Mouse (Mus musculus) kidney, adult 8-10 months (tissue): Measurements from ENCODE around the gene Fbn1.
A peak's percentile ranks its signal among the peaks of the same experiment; 100 is the strongest.

Experiments
- DNase-seq, 2 experiments: peaks; one replicate each; pipeline ENCODE4 v3.0.0; 2022

The Fbn1 gene

DNA sequence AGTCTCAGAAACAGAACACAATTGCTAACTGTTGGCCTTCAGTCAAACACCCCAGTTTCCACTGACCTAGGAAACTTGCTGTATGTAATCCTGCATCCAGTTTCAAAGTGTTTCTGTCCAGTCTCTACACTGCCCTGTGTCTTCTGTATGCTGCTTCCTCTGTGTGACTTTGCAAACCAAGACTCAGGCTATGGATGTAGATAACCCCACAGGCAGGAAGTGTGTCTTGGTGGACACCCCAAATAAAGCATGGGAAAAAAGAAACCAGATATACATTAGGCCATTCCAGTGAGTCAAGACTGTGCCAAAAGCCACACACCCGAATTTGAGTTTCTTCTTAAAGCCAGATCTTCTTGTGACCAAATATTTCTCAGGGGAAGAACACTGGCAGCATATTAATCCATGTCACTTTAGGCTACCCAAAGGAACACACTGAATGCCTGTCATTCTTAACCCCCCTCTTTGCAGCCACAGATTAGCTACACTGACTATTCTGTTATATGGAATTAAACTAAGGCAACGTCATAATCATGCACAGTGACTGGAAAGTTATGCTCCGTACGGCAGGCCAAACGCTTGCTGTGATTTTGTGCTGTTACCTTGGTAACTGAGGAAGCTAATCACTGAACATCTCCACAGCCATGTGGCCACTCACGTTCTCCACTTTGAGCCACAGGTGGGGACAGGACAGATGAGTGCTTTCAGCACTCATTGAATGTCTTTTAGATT is 55.3 kb downstream of the Fbn1 start:
- DNase-seq = no peak

DNA sequence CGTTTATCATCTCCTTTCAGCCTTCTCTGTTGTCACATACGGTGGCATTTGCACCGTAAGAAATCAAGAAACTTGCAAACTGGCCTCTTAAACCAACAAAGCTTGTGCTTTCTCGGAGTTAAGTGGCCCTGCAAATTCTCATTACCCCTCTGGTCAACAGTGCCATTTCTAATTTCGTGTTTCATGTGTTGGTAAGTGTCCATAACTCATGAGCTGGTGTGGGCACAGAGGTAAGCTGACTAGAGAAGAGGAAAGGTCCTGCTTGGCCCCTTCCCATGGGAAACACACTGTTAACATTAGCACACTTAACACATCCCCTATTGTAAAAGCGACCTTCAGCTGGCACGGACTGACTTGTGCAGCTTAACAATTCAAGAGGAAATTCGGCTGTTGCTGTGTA is 58.4 kb downstream of the Fbn1 start:
- DNase-seq = no peak

DNA sequence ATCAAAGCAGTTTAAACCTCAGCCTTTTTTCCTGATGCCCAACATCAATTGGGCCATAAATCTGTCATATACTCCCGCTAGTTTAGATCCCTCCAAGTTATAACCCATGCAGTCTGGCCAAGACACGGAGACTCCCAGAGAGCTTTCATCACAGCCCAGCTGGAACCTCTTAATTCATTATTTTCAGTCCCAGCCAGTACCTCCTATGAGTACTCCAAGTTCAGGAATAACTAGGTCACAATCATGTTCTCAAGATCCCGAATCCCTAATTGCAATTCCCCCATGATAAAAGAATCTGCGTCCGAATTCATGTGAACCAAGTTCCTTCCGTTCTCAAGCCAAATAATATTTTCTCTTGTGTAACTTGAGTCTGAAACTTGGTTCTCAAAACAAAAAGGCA is 58.9 kb downstream of the Fbn1 start:
- no peak for DNase-seq

DNA sequence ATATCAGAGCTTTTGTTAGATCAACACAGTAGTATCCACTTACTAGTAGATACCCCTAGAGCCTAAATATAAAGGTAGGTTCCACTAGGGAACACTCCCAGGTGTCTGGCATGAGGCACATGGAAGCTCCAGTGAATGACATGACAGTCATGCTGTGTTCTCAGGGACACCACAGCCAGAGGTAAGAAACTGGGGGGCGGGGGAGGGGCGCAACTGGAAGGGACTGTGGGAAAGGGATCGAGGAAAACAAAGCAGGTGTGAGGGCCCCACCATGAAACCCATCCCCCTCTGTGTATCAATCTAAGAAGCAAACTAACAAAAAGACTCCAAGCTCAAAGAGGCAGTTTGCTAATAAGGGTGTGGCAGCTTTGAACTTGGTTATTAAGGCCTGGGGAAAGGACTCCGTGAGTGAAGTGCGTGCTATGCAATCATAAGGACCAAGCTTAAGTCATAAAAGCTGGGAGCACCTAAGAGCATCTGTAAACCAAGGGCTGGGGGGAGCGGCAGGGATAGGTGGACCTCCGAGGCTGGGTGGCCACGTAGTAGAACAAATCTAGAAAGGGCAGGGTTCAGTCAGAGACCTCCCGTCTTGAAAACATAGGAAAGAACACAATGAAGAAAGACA is 60.4 kb downstream of the Fbn1 start:
- DNase-seq = no peak

DNA sequence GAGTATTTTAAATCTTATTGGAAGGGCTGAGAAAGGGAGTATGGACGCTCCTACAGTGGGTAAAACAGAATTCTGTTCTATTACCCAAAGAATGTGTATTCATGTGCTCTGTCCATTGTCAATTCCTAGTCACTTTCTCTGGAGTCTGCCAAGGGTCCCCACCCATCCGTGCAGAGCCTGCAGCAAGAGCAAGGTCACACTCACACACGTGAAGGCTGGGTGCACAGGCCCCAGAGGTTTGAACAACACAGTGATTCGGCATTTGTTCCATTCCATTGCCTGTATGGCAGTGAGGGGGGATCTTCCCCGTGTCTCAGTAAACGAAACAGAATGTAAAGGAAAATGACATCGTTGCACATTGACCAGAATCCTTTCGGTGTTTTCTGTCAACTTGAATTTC is 69.4 kb downstream of the Fbn1 start:
- DNase-seq = no peak

DNA sequence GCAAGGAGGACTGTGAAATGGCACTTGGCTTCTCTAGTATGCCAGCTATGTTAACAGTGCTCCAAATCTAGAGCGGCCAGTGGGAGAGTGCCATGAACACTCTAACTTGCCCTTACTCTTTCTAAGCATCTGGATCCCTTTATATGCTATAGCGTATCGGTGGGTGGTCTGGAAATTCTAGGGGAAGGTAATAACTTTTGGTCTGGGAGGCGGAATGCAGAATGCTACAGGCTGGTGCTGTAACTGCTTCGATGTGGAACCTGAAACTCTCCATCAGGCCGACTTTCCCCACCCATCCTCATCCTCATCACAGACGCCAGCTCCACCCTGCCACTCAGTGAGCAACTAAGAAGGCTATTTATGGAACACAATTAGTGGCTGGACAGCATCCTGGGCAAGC is 71.6 kb downstream of the Fbn1 start:
- DNase-seq = no peak

DNA sequence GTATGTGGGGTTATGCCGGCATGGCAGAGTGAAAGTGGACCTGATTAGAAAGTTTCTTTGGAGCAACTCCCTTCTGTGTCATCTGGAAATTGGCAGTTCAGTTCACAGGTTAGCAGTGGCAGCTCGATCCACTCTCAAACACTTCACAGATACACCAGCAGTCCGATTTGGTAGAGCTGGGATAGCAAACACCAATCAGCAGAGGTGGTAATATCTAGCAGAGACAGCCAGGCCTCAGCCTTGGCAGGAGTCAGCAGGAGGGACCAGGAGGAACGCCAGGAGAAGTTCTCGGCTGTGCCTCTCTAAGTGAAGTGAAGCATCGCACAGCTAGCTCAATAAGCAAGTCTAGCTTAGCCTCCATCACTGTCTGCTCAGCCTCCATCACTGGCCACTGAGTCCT is 74.3 kb downstream of the Fbn1 start:
- DNase-seq = no peak

DNA sequence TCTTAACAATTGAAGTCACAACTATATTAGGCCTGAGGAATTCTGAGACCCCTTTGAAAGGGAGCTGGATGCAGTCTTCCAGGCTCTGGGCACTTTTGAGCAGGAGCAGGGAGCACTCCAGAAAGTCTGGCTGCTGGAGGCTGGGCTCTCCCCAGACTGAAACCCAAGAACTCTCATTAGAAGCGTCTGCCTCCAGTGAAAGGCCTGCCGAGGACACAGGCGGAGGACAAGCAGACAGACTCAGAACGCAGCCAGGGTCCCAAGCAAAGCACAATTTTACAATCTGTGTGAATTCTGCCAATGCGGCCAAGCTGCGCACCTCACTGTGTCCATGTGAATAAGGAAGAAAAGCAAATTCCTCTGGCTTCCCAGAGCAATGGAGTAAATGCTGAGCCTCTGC is 76.3 kb downstream of the Fbn1 start:
- DNase-seq = no peak

DNA sequence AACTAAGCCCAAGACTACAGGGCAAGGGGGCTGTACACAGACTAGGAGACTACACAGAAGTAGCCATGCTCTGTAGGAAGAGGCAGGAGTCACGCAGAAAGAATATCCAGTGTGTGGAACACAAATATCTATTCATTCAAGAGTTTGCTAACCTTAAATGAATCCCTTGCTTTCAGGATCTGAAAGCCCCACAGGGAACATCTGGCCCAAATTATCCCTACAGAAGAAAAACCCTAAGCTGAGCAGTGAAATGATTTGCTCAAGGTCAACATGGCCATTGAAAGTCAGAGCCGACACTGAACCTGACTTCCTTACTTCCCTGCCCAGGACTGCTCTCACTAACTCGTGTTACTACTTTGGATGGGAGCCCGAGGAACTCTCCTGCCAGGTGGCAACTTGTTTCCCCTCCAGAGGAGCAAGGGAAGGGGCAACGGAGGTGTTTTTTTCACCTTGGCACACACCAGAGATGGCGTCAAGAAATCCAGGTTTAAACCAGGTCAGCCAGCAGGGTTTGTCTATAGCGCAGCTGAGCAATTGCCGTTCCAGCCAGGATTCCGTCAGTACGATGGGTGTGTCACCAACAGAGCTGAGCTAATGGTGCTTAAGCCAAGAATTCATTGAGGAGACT is 78.9 kb downstream of the Fbn1 start:
- peak; percentile 28 to 33 for DNase-seq

DNA sequence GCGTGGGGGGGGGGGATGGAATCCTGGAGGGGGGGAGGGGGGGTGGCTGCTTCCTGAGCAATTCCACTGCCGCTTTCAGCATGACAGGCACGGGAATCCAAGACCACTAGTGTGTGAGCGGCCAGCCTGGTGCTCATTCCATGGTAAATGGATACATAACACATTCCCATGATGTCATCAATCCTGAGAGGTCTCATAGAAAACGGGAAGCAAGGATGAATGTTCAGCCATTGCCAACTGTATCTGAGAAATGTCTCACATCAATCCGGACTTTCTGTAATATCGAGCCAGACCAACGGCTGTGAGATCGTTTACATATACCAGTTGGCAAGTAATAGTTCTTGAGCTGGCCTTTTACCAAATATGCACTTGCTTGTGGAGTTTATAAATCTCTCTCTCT is 87.2 kb downstream of the Fbn1 start:
- DNase-seq = no peak

DNA sequence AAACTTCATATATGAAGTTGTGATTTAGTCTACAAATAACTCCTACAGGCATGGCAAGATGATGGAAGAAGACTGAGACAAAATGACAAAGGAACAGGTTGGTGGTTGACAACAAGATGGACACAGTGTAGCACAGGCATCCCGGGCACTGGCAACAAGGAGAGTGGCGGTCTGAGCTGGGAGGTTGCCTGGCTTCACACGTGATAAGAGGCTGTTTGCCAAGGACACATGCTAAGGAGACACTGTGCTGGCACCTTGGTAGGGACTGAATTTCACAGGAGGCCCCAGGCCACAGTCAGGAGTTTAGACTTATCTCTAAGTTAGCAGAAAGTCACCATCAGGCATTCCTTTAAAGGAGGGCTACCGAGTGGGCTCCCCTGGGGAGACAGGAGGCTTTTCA is 88.1 kb downstream of the Fbn1 start:
- no peak for DNase-seq

DNA sequence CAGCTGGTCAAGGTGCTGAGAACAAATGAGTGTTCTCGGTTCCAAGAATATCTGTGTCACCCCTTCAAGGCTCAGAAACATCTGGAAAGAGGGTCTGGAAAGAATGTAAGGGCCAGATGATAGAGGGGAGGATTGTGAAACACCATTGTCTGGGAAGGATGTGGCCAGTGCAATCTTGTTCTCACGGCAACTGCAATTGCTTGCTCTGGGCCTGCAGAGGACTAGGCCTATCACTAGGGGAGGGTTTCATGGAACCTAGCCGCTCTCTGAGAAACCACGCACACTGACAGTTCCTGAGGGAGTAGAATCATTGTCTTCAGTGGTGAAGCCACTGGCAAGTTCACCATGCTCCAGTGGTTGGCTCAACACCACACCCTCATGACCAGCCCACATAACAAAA is 89.2 kb downstream of the Fbn1 start:
- DNase-seq = no peak

DNA sequence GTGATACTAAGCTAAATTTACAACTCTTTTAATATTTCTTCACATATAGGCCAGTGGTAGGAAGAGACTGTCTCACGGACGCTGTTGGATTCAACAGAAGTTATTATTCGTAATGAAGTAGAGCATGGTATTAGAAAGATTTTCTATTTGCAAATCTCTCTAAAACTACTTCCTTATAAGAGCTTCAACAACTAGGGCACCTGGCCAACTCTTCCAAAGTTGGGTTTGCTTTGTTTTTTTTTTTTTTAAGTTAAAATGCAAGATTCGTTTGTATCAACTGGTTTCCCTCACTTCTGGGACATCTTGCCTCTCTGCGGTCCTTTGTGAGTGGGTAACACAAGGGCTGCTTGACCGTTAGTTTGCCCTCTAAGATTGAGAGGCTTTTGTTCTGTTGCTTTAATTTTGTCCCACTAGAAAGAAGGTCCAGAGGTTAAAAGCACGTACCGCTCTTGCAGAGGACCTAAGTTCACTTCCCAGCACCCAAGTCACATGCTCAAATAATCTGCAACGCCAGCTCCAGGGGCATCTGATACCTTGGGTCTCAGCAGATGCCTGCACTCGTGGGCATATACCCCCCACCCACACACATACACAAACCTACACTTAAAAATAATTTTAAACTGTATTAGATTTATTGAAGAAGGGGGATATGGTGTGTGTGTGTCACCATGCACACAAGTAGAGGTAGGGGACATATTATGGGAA is 91.1 kb downstream of the Fbn1 start:
- DNase-seq = peak; percentile 30 to 34

DNA sequence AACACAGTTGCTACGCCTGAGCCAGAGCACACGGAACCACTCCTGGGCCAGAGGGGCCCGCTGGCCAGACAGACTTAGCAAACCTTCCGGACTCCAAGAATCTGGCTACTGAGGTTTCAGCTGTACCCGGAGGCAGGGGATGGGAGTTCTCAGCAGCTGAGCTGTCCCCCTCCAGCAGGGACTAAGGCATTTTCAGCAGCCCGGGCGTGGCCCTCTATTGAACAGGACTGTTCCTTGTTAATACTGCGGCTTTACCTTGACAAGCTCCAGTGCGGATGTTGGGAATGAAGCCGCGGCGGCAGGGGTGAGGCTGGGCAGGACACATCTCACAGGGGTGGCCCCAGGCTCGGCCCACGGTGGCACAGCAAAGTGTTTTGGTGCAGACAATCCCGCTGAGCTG is 95.4 kb downstream of the Fbn1 start:
- no peak for DNase-seq

DNA sequence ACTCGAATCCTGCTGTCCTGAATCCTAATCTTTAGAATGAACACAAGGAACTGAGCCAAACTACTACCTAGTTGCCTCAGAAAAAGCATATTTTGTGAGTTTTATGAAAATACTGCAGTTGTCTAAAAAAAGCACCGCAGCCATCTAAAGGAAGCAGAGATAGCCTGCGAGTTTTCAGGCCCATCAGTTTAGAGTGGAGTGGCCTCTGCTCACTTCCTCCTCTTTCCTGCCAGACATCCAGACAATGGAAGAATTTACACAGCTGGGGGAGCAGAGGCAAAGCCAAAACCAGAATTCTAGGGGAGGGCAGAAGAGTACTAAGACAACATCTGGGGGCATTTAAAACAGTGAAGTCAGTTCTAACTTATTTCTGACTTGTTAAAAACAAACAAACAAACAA is 96.0 kb downstream of the Fbn1 start:
- no peak for DNase-seq

DNA sequence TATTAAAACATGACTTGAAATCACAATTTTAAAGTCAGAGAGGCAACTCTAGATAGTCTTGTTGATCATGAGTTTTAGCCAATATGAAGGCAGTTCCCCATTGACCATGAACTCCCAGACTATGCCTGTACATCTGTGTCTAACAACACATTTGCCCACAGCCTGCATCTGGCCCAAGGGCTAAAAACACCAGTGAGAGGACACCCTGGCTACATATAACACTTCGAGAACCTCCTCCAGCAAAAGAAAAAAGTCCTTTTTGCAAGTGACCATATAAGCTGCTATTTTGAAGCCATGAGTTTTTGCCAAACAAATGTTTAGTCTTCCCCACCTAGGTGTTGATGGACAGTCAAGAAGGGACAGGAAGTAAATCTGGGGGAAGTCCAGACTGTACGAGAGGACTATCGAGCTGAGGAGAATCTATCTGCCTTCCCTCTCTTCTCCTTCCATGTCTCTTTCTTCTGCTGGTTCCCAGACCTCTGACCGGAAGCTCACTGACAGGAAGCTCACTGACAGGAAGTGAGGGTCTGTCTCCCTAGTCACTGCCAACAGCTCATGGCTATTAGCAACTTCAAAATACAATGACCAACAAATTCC is 103.2 kb downstream of the Fbn1 start:
- DNase-seq = no peak

DNA sequence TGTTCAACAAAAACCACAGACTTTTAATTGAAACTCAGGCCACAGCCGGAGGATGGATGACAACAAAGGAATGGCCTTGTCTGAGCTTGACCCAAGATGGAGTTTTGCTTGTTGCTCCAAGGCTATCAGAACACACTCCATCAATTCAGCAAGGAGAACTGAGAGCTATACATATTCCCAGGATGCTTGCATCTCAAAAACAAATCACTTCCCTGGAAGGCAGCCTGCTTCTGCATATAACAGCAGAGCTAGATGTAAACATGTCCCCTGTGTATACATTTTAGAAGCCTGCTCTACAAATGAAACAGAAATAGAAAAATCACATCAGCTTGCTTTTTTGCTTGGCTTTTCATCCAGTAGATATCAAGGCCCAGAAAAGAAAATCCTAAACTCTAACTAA is 105.5 kb downstream of the Fbn1 start:
- DNase-seq = no peak

DNA sequence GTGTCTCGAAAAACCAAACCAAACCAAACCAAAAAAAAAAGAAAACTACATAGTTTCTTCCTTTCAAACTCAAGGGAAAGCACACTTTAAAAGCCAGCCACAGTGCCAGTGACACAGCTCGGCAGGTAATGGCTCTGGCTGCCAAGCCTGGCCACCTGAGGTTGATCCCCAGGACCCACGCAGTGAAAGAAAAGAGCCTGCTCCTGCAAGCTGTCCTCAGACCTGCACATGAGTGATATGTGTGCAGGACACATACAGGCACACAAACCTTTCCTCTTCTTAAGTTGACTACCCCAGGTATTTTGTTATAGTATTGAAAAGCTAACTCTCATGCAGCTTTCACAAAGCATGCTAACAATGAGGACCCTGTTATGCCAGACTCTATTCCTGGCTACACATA is 107.7 kb downstream of the Fbn1 start:
- DNase-seq = no peak

DNA sequence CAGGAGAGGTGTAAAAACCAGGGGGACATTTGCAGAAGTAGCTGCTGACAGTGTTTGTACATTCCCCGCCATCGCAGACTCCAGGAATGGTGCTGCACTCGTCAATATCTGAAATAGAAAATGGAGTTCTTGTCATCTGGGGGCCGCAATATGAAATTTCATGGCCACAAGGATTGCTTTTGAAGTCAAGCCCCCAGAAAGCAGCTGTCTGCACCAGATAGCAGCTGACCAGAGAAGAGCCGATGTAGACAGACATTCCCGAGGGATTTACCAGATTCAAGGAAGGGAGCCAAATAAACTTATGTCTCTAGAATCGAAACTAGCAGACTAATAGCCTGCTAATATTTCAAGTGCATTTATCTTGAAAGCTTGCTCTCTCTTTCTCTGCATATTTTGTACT is 110.0 kb downstream of the Fbn1 start:
- no peak for DNase-seq

DNA sequence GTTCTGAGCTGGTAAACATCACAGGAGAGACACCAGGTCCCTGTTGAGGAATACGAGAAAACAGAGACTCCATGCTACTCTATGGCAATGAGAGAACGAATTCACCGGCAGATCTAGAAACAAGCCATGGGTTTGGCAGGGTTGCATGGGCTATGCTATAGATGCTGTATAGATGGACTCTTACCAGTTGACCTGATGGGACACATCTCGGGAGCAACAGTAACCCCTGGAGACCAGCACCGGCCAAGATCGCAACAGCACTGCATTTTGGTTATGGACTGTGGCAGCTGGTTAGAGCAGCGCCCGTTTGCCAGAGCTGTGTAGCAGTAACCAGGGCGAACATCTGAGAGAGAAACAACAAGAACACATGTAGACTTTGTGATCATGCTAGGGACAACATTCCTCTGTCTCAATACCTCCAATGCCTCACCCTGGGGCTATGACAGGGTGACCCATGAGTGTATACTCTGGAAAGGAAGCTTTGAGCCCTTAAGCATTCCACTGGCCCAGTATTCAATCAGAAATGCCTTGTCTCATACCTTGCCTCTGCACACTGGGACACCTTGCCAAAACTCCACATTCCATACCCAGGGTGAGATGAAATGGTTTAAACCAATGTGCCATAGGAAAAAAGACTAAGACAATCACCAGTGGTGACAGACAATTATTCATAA is 113.2 kb downstream of the Fbn1 start:
- no peak for DNase-seq

DNA sequence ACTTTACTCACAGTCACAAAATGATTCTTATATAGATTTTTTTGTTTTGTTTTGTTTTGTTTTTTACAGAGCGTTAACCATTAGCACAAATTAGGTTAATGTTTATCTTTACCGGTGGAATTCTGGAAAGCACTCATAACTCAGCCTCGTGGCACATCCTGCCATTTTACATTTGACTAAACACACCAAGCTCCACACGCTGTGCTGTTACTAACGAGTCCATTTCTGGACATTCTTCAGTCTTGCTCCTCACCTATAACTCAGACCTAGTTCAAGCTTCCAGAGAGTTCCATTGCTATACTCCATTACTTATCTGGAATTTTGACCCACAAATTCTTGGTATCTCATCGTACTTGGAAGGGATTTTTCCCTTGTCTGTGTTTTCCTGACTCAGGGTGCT is 116.2 kb downstream of the Fbn1 start:
- DNase-seq = peak in 1 of 2 experiments; percentile 21

DNA sequence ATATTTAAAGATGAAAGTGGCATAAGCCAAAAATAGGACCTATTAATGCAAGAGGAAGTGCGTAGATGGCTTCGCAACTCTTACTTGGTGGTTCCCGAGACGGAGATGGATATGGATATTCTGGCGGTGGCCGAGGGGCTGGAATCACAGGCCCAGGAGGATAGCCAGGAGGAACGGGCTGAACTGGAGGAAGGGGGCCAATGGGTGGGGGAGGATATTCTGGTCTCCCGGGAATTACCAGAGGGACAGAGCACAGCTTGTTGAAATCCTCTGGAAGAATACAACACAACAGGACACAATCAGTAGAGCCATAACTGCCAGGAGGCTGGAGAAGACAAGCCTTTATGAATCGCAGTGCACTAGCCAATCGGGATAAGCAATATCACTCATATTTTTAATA is 118.0 kb downstream of the Fbn1 start:
- DNase-seq = no peak
